Mouse (Mus musculus) lung, postnatal 0 days (tissue): Measurements from ENCODE around the gene Lrrk1.
A peak's percentile ranks its signal among the peaks of the same experiment; 100 is the strongest.

Source experiments
- CTCF ChIP-seq: IDR thresholded peaks from 2 replicates; pipeline ENCODE4 v1.5.1; 2016; ENCODE audit warnings: antibody characterized with exemption, mild to moderate bottlenecking
- EP300 ChIP-seq: IDR thresholded peaks from 2 replicates; pipeline ENCODE4 v1.6.1; 2016; ENCODE audit warnings: antibody characterized with exemption, mild to moderate bottlenecking, control low read depth

- TF ChIP-seq CTCF (no peak), EP300 (peak; percentile 89)
These were observed 110.1 kb downstream of the Lrrk1 start for GRCm38 (mm10) chr7:66278001-66278400.
